Mouse (Mus musculus) heart, postnatal 0 days (tissue): Measurements from ENCODE around the gene Rd3l.

ENCODE experiments used
- CTCF ChIP-seq: IDR thresholded peaks from 2 replicates; pipeline ENCODE4 v1.5.1; 2016; ENCODE audit warnings: antibody characterized with exemption, control low read depth, low read depth
- EP300 ChIP-seq: IDR thresholded peaks from 2 replicates; pipeline ENCODE4 v1.6.1; 2016; ENCODE audit warnings: antibody characterized with exemption, low read depth

DNA sequence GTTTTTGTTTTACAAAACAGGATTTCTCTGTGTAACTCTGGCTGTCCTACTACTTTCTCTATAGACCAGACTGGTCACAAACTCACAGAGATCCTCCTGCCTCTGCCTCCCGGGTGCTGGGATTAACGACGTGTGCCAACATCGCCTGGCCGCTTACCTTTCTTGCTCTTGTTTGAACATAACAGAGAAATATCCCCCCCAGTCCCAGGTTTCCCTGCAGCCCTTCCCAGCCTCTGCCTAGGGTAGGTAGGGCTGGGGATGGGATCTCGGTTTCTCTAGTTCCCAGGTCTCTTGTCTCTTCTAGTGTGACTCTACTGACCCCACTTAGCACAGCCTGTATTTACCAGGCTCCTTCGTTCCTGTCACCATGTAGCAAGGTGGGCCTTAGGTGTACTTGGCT is 18.6 kb upstream of the Rd3l start:
- TF ChIP-seq CTCF (no peak), EP300 (no peak)
